In genomic region chr7:126376903-126377277, GRCm38 (mm10) we compare ENCODE assay signal across 8 mouse cellular contexts. TPM values are rescaled to one million over a fixed set of nuclear protein-coding genes. Genes with fewer than 3 reads are reported as not detected.
DNase-seq lines count a peak whose midpoint lies in the region; ATAC-seq lines count a peak whose summit lies in the region.

No protein-coding gene starts in this region.

- H3K79me2 ChIP-seq in macrophage (ENCODE audit: inconsistent target) = peaks cover 37% of the 10 kb centered on the region

- WGBS in hindbrain, embryonic 12.5 days = 1% methylated on average over 27 of the region's 27 CpGs
- under 1% methylated on average over 27 of the region's 27 CpGs for WGBS in macrophage (ENCODE audit: missing documents)

- ATAC-seq in hindbrain, embryonic 12.5 days (ENCODE audit: low FRiP score) = peak; percentile 71

- peak; percentile 53 for DNase-seq in cerebellum, adult 9-10 months
- DNase-seq in cerebellum, adult 11-12 months = no peak
- DNase-seq in right cerebral cortex, postnatal 4 days = peak; percentile 16
- DNase-seq in right cerebral cortex, adult 18-20 months = no peak
- DNase-seq in embryo, embryonic 10 days (ENCODE audit: low spot score) = no peak
- no peak for DNase-seq in frontal cortex, postnatal 10 days (ENCODE audit: low spot score in 2 of 2)

- H3K4me1 ChIP-seq in hindbrain, embryonic 12.5 days = peaks cover 15% of the 10 kb centered on the region

- H3K9me3 ChIP-seq in hindbrain, embryonic 12.5 days (replicated peaks) = no peaks in the 10 kb centered on the region

- H3K36me3 ChIP-seq in hindbrain, embryonic 12.5 days = peaks cover 31% of the 10 kb centered on the region
- H3K36me3 ChIP-seq in macrophage (ENCODE audit: inconsistent target) = peaks cover 21% of the 10 kb centered on the region

- H3K4me2 ChIP-seq in hindbrain, embryonic 12.5 days (replicated peaks) = peak overlapping the region; percentile 97

- H3K27me3 ChIP-seq in hindbrain, embryonic 12.5 days = no peaks in the 10 kb centered on the region

- peak overlapping the region; percentile 89 for H3K9ac ChIP-seq in hindbrain, embryonic 12.5 days

- H3K27ac ChIP-seq in hindbrain, embryonic 12.5 days = peak overlapping the region; percentile 58; the same call in 1 of the 2 replicates
- peak overlapping the region; percentile 88 for H3K27ac ChIP-seq in macrophage

- H3K4me3 ChIP-seq in hindbrain, embryonic 12.5 days = peak overlapping the region; percentile 95
- peak overlapping the region; percentile 100 for H3K4me3 ChIP-seq in macrophage (ENCODE audit: inconsistent target)

RNA-seq across cellular contexts. Expression of gene Spns1, which starts 0.4 kb away (rescaled TPM):
- polyA plus RNA-seq in hindbrain, embryonic 12.5 days (2016; fragmentation: Nextera tagmentation; extraction: Ambion mirVana) = 67.4 and 67.7 TPM in 2 replicates
- total RNA-seq in macrophage (2018; cell fraction: chromatin; rRNA removed) = 100 to 1,000 TPM in 10 of 26 experiments, 10 to 100 TPM in 16; 45.6 to 198 (median 84.3) TPM
- 10 to 100 TPM; 23.7 to 62.5 (median 38.3) TPM for total RNA-seq in macrophage (2018; cell fraction: cytosol; rRNA removed)
- 100 to 1,000 TPM in 6 of 26 experiments, 10 to 100 TPM in 20; 37.1 to 159 (median 77.5) TPM for total RNA-seq in macrophage (2018; cell fraction: nucleus; rRNA removed)
- polyA plus RNA-seq in macrophage (2018) = 18.6 to 55.9 TPM (median 38.7 TPM) in 3 replicates

RNA-seq across cellular contexts. Expression of gene Lat, which starts 7.5 kb away (rescaled TPM):
- 2.8 and 3.0 TPM in 2 replicates for polyA plus RNA-seq in hindbrain, embryonic 12.5 days (2016; fragmentation: Nextera tagmentation; extraction: Ambion mirVana)
- total RNA-seq in macrophage (2018; cell fraction: chromatin; rRNA removed) = 10 to 100 TPM in 2 of 26 experiments, 1 to 10 TPM in 24; 1.1 to 15.9 (median 4.1) TPM
- total RNA-seq in macrophage (2018; cell fraction: cytosol; rRNA removed) = 1 to 10 TPM in 12 of 26 experiments, under 1 TPM in 12, not detected in 2; 0.22 to 1.7 (median 0.98) TPM
- total RNA-seq in macrophage (2018; cell fraction: nucleus; rRNA removed) = 1 to 10 TPM in 17 of 26 experiments, under 1 TPM in 9; 0.29 to 5.4 (median 1.8) TPM
- polyA plus RNA-seq in macrophage (2018) = 0.96 to 1.1 TPM (median 1.0 TPM) in 3 replicates

RNA-seq across cellular contexts. Expression of gene Nfatc2ip, which starts 19.6 kb away (rescaled TPM):
- 3.8 and 4.7 TPM in 2 replicates for polyA plus RNA-seq in hindbrain, embryonic 12.5 days (2016; fragmentation: Nextera tagmentation; extraction: Ambion mirVana)
- 10 to 100 TPM in 3 of 26 experiments, 1 to 10 TPM in 23; 1.2 to 11.8 (median 6.4) TPM for total RNA-seq in macrophage (2018; cell fraction: chromatin; rRNA removed)
- 1 to 10 TPM; 3.7 to 6.9 (median 5.3) TPM for total RNA-seq in macrophage (2018; cell fraction: cytosol; rRNA removed)
- 10 to 100 TPM in 6 of 26 experiments, 1 to 10 TPM in 20; 2.5 to 17.1 (median 6.5) TPM for total RNA-seq in macrophage (2018; cell fraction: nucleus; rRNA removed)
- 2.6 to 6.4 TPM (median 4.6 TPM) in 3 replicates for polyA plus RNA-seq in macrophage (2018)

RNA-seq across cellular contexts. Expression of gene Cd19, which starts 37.8 kb away (rescaled TPM):
- not detected in 2 replicates for polyA plus RNA-seq in hindbrain, embryonic 12.5 days (2016; fragmentation: Nextera tagmentation; extraction: Ambion mirVana)
- total RNA-seq in macrophage (2018; cell fraction: chromatin; rRNA removed) = not detected
- total RNA-seq in macrophage (2018; cell fraction: cytosol; rRNA removed) = under 1 TPM in 4 of 26 experiments, not detected in 22; 0.03 to 0.30 (median 0.15) TPM
- under 1 TPM in 8 of 26 experiments, not detected in 18; 0.12 to 0.82 (median 0.23) TPM for total RNA-seq in macrophage (2018; cell fraction: nucleus; rRNA removed)
- 0.09 TPM in 1 of 3 replicates, not detected in the others for polyA plus RNA-seq in macrophage (2018)

RNA-seq across cellular contexts. Expression of gene Rabep2, which starts 51.7 kb away (rescaled TPM):
- polyA plus RNA-seq in hindbrain, embryonic 12.5 days (2016; fragmentation: Nextera tagmentation; extraction: Ambion mirVana) = 31.1 and 32.1 TPM in 2 replicates
- 100 to 1,000 TPM in 4 of 26 experiments, 10 to 100 TPM in 22; 35.6 to 131 (median 83.6) TPM for total RNA-seq in macrophage (2018; cell fraction: chromatin; rRNA removed)
- total RNA-seq in macrophage (2018; cell fraction: cytosol; rRNA removed) = 10 to 100 TPM in 25 of 26 experiments, 1 to 10 TPM in 1; 9.8 to 18.9 (median 13.5) TPM
- total RNA-seq in macrophage (2018; cell fraction: nucleus; rRNA removed) = 10 to 100 TPM; 17.9 to 54.6 (median 31.1) TPM
- 12.9 to 17.8 TPM (median 13.9 TPM) in 3 replicates for polyA plus RNA-seq in macrophage (2018)

Comparison
In these comparisons a context has a peak if more than half of its experiments do, and no peak if none do; other contexts are left out.
1. DNase-seq: peak in cerebellum, adult 9-10 months (single experiment) and right cerebral cortex, postnatal 4 days (single experiment); none in cerebellum, adult 11-12 months (single experiment), right cerebral cortex, adult 18-20 months (single experiment), embryo, embryonic 10 days (single experiment) and frontal cortex, postnatal 10 days (0 of 2).